Mouse (Mus musculus) mesoderm, embryonic 11.5 days (tissue): ENCODE measurements around the gene Zfp523.
A peak's percentile ranks its signal among the peaks of the same experiment; 100 is the strongest.

ENCODE experiments used
- DNase-seq: peaks from one replicate; pipeline ENCODE4 v3.0.0-alpha.2; 2012; ENCODE audit warnings: low read depth, low spot score

Zfp523 gene

DNA sequence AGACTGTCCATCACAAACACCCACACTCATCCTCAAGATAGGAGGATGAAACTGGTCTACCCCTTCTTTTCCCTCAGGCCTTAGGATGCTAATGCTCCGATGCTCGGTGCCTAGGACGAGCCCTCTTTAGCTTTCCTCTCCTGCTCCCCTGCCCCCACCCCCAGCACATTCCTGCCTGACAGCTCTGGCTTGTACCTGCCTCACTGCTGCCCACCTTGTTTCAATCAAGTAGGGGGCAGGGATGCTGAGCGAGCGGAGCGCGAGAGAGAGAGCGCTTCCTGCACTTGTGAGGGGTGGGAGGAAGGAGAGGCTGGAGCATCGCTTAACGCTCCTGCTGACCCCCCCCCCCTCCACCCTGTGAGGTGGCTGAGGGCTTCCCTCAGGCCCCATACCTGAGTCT, 16.6 kb upstream of the Zfp523 start:
- peak; percentile 61 for DNase-seq

- DNase-seq = no peak
Measured at GRCm38 (mm10) chr17:28161310-28161881, 15.5 kb upstream of the Zfp523 start.

- peak; percentile 84 for DNase-seq
Measured at GRCm38 (mm10) chr17:28163666-28164065, 13.3 kb upstream of the Zfp523 start.

GRCm38 (mm10) chr17:28170460-28171305, 6.2 kb upstream of the Zfp523 start:
- no peak for DNase-seq

- DNase-seq = no peak
Measured at GRCm38 (mm10) chr17:28172690-28173089, 4.2 kb upstream of the Zfp523 start.

- peak; percentile 71 for DNase-seq
Measured at GRCm38 (mm10) chr17:28177540-28178046, 664 bp downstream of the Zfp523 start.

- no peak for DNase-seq
Measured at GRCm38 (mm10) chr17:28180331-28180730, 3.4 kb downstream of the Zfp523 start.

GRCm38 (mm10) chr17:28180783-28181544, 4.0 kb downstream of the Zfp523 start:
- no peak for DNase-seq

- DNase-seq = no peak
Measured at GRCm38 (mm10) chr17:28184971-28185638, 8.2 kb downstream of the Zfp523 start.

DNA sequence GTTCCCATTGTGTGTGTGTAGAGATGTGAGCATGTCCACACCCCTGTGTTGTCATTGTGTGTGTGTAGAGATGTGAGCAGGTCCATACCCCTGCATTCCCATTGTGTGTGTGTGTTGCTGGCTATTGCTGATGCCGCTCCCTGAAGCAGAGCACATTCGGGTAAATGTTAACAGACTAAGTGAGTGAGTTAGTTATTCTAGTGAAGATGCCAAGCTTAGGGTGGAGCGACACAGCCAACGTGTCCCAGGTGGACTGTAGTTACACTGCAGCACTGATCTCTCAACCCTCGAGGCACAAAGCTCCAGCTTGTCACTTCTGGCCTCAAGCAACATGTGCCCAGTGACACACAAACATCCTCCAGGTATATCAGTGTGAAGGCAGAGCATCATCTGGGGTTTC, 11.4 kb downstream of the Zfp523 start:
- DNase-seq = no peak

DNA sequence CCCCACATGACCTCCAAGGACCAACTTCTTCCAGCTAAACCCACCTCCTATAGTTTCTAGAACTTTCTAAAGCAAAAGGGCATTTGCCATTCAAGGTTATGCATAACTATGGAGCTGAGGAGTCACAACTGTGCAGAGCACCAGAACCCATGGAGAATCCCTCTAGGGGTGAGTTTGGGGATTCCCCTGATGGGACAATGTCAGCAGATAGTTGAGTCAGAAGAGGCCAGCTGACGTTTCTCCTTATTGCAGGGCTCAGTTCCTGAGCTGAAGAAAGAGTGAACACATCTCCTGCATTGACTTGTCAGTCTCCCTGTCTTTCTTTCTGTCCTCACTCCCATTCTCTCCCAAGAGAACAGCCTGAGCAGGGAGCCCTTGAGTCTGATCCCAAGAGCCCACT, 15.8 kb downstream of the Zfp523 start:
- DNase-seq = no peak

GRCm38 (mm10) chr17:28193559-28193958, 16.6 kb downstream of the Zfp523 start:
- DNase-seq = no peak

DNA sequence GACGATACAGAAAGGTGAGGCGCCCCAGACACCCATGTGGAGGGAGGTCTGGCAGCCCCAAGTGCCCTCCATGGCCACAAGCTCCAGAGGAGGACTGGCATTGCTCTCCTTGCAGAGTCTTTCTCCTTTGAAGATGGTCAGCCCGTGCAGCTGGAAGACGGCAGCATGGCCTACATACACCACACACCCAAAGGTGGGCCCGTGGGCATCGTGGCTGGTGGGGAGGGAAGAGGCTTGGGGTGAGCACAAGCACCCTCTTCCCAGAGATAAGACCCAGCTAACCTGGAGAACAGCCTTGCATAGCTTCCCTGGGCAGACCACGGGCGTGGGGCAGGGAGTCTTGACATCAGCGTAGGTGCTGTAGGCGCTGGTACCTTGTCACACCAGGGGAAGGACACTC, 18.1 kb downstream of the Zfp523 start:
- DNase-seq = no peak

GRCm38 (mm10) chr17:28197646-28198045, 20.7 kb downstream of the Zfp523 start:
- no peak for DNase-seq

GRCm38 (mm10) chr17:28201982-28202381, 25.1 kb downstream of the Zfp523 start:
- DNase-seq = no peak

- DNase-seq = peak; percentile 81
Measured at GRCm38 (mm10) chr17:28204052-28204720, 27.3 kb downstream of the Zfp523 start.

DNA sequence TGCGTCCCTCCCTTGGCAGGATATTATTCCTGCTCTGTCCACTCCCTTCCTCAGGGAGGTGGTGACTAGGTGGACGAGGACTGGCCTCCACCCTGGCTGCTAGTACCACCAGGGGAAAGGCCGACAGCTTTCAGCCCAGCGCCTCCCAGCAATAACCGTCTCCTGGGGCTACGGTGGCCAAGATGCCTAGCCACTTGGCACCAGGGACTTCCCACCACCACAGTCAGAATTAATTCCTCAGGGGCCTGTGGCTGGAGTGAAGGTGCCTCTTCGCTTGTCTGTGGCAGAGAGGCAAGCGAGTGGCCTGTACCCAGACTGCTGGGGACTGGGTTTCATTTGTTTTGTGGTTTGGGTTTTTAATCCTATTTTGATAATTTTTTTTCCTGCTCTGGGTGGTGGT, 28.5 kb downstream of the Zfp523 start:
- DNase-seq = no peak

GRCm38 (mm10) chr17:28207092-28207491, 30.2 kb downstream of the Zfp523 start:
- DNase-seq = no peak

DNA sequence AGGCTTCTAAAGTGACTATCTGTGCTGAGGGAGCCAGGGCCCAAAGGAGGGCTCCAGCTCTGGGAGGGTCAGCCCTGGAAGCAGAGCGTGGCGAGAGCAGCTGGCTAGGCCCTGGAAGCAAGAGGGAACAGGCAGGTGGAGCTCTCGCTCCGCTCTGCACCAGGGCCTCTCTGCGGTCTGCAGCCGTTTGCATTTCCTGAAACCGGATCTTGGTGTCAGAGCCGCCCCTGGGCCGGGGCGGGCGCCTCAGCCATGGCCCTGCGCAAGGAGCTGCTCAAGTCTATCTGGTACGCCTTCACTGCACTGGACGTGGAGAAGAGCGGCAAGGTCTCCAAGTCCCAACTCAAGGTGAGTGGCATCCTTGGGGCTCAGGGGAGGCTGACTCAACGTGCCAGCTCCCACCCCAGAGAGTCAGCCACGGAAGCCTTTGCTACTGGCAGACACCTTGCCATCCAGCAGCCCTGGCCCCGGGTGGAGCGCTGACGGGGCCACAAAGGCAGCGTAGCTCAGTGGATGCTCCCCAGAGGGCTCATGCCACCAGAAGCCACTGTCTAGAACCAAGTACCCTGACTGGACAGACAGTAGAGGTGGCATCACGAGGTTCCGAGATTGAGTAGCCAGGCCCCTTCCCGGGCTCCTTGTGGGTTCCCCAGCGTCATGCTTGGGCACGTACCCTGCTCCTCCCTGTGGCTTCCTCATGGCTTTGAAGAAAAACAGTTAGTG, 30.8 kb downstream of the Zfp523 start, which contains the start of gene Def6:
Gene Def6 (plus strand): TSS at position 188 of the 723 bp plus-strand sequence.
- DNase-seq = peak; percentile 78

DNA sequence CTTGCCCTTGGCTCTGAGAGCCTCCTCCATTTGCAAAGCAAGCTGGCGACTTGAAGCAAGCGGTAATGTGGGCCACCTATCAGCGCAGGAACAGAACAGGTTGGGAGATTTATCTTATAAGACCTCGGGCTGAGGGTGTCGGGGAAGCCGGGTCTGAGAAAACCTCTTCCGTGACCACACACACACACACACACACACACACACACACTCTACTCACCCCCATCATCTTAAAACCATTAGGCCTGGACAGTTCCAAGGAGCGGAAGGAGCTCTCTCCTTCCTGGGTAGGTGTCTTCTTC, 31.3 kb downstream of the Zfp523 start:
- no peak for DNase-seq
